Mouse (Mus musculus) hematopoietic multipotent progenitor cell, adult 10-12 weeks (in vitro differentiated cells): Measurements from ENCODE around the gene Gm11639. TPM values are rescaled to one million over a fixed set of nuclear protein-coding genes. Genes with fewer than 3 reads are reported as not detected.

ENCODE experiments used
- polyA plus RNA-seq: library from polyadenylated mRNA; stranded (reverse); fragments of >175 nt; gene quantifications from 2 replicates; pipeline ENCODE4 v1.2.3, GENCODE M21; 2012; ENCODE audit warnings: low replicate concordance

Gm11639 gene
- not detected in 2 replicates for polyA plus RNA-seq

GRCm38 (mm10) chr11:104685548-104685947 is at the start of gene Gm11639:
Gene Gm11639, plus strand, starts transcription at chr11:104685707.

GRCm38 (mm10) chr11:105063292-105063691 is 377.8 kb downstream of the Gm11639 start, which contains the start of gene Efcab3:
Gene Efcab3, plus strand, starts transcription at chr11:105063592.

GRCm38 (mm10) chr11:105125735-105126519 is 440.4 kb downstream of the Gm11639 start, which contains the start of gene Mettl2:
Gene Mettl2, plus strand, starts transcription at chr11:105126425.

GRCm38 (mm10) chr11:105146593-105146992 is 461.1 kb downstream of the Gm11639 start, which contains the start of gene Gm10842:
Gene Gm10842, plus strand, starts transcription at chr11:105146893.

Other genes with a start within 250 kb of the Gm11639 start
- 218 and 442 TPM in 2 replicates for gene Kansl1, start 216.8 kb upstream of the Gm11639 start, polyA plus RNA-seq
- 3.5 and 4.1 TPM in 2 replicates for gene Cdc27, start 135.1 kb upstream of the Gm11639 start, polyA plus RNA-seq
- 33.6 and 38.7 TPM in 2 replicates for gene Myl4, start 135.0 kb upstream of the Gm11639 start, polyA plus RNA-seq
- 4.8 and 8.1 TPM in 2 replicates for gene Itgb3, start 77.7 kb upstream of the Gm11639 start, polyA plus RNA-seq